Mouse (Mus musculus): ENCODE data around the gene Slc6a20a. TPM values are rescaled to one million over a fixed set of nuclear protein-coding genes. Genes with fewer than 3 reads are reported as not detected.

The Slc6a20a gene
- 2.1 TPM for polyA plus RNA-seq (2014; fragmentation: Illumina TruSeq; extraction: RNeasy Lipid Tissue Mini Kit (QIAGEN cat#74804); ENCODE audit: low read depth, low replicate concordance)

GRCm38 (mm10) chr9:123678327-123679105, at the start of gene Slc6a20a, which contains the start of gene Ccr9:
Gene Slc6a20a (minus strand): TSS chr9:123678885.
Gene Ccr9 (plus strand): TSS chr9:123678439.

GRCm38 (mm10) chr9:123717186-123718008, 38.7 kb upstream of the Slc6a20a start, which contains the start of gene Lztfl1:
Gene Lztfl1 (minus strand): TSS chr9:123717697.

DNA sequence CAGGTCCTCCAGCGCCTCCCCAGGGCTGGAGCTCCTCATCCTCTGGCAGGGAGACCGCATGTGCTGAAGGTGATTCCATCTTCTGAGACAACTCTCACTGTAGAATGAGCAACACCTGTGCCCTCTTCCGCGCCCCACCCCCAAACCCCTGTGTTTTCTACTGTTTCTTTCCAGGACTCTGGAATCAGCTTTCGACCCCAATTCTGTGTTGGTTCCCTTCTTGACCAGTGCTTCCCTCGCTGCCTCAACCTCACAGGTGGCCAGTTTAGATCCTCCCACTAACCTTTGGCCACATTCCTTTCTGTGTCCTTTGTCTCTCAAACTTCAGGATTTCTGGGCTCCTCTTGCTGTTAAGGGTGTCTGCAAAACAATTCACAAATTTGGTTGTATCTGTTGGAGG, 46.4 kb downstream of the Slc6a20a start, which contains the start of gene Slc6a20b:
Gene Slc6a20b, minus strand, starts transcription at position 285 of the 400 bp plus-strand sequence.

Other genes starting within 250 kb of the Slc6a20a start
- 27.9 TPM for gene Limd1, start 200.2 kb downstream of the Slc6a20a start, polyA plus RNA-seq (2014; fragmentation: Illumina TruSeq; extraction: RNeasy Lipid Tissue Mini Kit (QIAGEN cat#74804); ENCODE audit: low read depth, low replicate concordance)
- 50.0 TPM for gene Sacm1l, start 149.1 kb downstream of the Slc6a20a start, polyA plus RNA-seq (2014; fragmentation: Illumina TruSeq; extraction: RNeasy Lipid Tissue Mini Kit (QIAGEN cat#74804); ENCODE audit: low read depth, low replicate concordance)
- 0.42 TPM for gene Slc6a20b, start 46.3 kb downstream of the Slc6a20a start, polyA plus RNA-seq (2014; fragmentation: Illumina TruSeq; extraction: RNeasy Lipid Tissue Mini Kit (QIAGEN cat#74804); ENCODE audit: low read depth, low replicate concordance)
- 0.15 TPM for gene Ccr9, start 446 bp downstream of the Slc6a20a start, polyA plus RNA-seq (2014; fragmentation: Illumina TruSeq; extraction: RNeasy Lipid Tissue Mini Kit (QIAGEN cat#74804); ENCODE audit: low read depth, low replicate concordance)
- 39.8 TPM for gene Lztfl1, start 38.8 kb upstream of the Slc6a20a start, polyA plus RNA-seq (2014; fragmentation: Illumina TruSeq; extraction: RNeasy Lipid Tissue Mini Kit (QIAGEN cat#74804); ENCODE audit: low read depth, low replicate concordance)
- gene Cxcr6, start 127.6 kb upstream of the Slc6a20a start, polyA plus RNA-seq (2014; fragmentation: Illumina TruSeq; extraction: RNeasy Lipid Tissue Mini Kit (QIAGEN cat#74804); ENCODE audit: low read depth, low replicate concordance): 1.6 TPM
- gene Fyco1, start 173.0 kb upstream of the Slc6a20a start, polyA plus RNA-seq (2014; fragmentation: Illumina TruSeq; extraction: RNeasy Lipid Tissue Mini Kit (QIAGEN cat#74804); ENCODE audit: low read depth, low replicate concordance): 30.4 TPM
- gene Xcr1, start 183.1 kb upstream of the Slc6a20a start, polyA plus RNA-seq (2014; fragmentation: Illumina TruSeq; extraction: RNeasy Lipid Tissue Mini Kit (QIAGEN cat#74804); ENCODE audit: low read depth, low replicate concordance): 0.43 TPM